Mouse (Mus musculus) testis, adult 2 months (tissue): ENCODE measurements at regions not wholly inside any gene's neighbourhood (a gene's known extent, or its start where the extent isn't known, plus 50 kb on each side); places are given as distances from the start of the nearest gene placed in this dataset.

Source experiments
- CTCF ChIP-seq: fragments of 200-500 bp; IDR thresholded peaks from 2 replicates; pipeline ENCODE4 v1.5.1; 2012; ENCODE audit warnings: low read depth, mild to moderate bottlenecking, inconsistent platforms, low read length, moderate library complexity; ENCODE audit not compliant: control insufficient read depth, insufficient read depth, insufficient replicate concordance
- POLR2A ChIP-seq: fragments of 200-500 bp; IDR thresholded peaks from 2 replicates; pipeline ENCODE4 v1.6.1; 2012; ENCODE audit warnings: low read depth, mild to moderate bottlenecking, inconsistent platforms, low read length, moderate library complexity; ENCODE audit not compliant: control insufficient read depth

DNA sequence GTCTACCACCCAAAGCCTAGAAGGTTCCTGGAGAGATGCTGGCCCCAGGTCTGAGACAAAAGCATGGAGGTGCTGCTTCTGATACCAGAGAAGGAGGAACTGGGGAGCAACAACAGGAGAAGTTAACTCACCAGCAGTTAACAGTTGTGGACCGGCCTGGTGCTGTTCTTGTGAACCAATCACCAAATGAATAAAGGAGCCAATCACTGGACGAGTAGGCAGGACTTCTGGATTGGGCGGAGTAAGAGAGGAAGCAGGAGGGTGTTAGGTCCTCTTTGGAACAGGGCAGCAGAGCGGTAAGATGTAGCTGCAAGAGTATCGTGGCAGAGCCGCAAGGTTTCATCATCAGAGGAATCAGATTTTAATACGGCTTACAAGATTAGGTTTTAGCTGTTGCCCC lies 57.7 kb upstream of the Elovl6 start:
- no peak for TF ChIP-seq CTCF
- TF ChIP-seq POLR2A = no peak
